In genomic region chr19:55139301-55139700, GRCm38 (mm10) we compare ENCODE assay signal across 14 mouse cellular contexts. TPM values are rescaled to one million over a fixed set of nuclear protein-coding genes. Genes with fewer than 3 reads are reported as not detected.
A peak's percentile ranks its signal among the peaks of the same experiment; 100 is the strongest.
DNase-seq lines count a peak whose midpoint lies in the region; ATAC-seq and TF ChIP-seq lines count a peak whose summit lies in the region.
"Had no signal": no experiment of that assay in that cellular context is flagged by ENCODE, and none has a peak within 500 bp of the region (broad histone marks: within the 10 kb centered on the region; RNA-seq: fewer than 3 reads in every experiment).

No protein-coding gene starts in this region.

- no peaks in the 10 kb centered on the region for H3K9me3 ChIP-seq in liver, postnatal 0 days (ENCODE audit: low read length)
- H3K9me3 ChIP-seq in heart, embryonic 12.5 days (replicated peaks) = no peaks in the 10 kb centered on the region

- H3K27ac ChIP-seq in brown adipose tissue, adult 24 weeks (replicated peaks; ENCODE audit: low read depth, low read length) = peak overlapping the region; percentile 96
- peak overlapping the region; percentile 73 for H3K27ac ChIP-seq in liver, postnatal 0 days (ENCODE audit: low read depth)
- no peak overlapping the region for H3K27ac ChIP-seq in heart, embryonic 12.5 days (ENCODE audit: poor library complexity, severe bottlenecking)
- H3K27ac ChIP-seq: macrophage had no signal

- 44% methylated on average over 7 of the region's 7 CpGs for WGBS in liver, postnatal 0 days (ENCODE audit: insufficient replicate concordance)
- WGBS in heart, embryonic 12.5 days = 76% methylated on average over 7 of the region's 7 CpGs

- no peak overlapping the region for H3K4me2 ChIP-seq in liver, postnatal 0 days (ENCODE audit: low read depth, low read length)
- H3K4me2 ChIP-seq in heart, embryonic 12.5 days = no peak overlapping the region

- no peaks in the 10 kb centered on the region for H3K27me3 ChIP-seq in liver, postnatal 0 days (ENCODE audit: insufficient read depth, low read length)
- H3K27me3 ChIP-seq in heart, embryonic 12.5 days (replicated peaks) = 0 out of 2 replicates have a peak, but pooled peaks cover 3% of the 10 kb centered on the region

- H3K36me3 ChIP-seq in liver, postnatal 0 days (replicated peaks; ENCODE audit: insufficient read depth, low read length) = no peaks in the 10 kb centered on the region
- H3K36me3 ChIP-seq in heart, embryonic 12.5 days = no peaks in the 10 kb centered on the region

- no peak for TF ChIP-seq CTCF in liver, postnatal 0 days (IDR thresholded peaks at IDR 0.05; ENCODE audit: low read depth)

- H3K9ac ChIP-seq in liver, postnatal 0 days (replicated peaks) = no peak overlapping the region
- H3K9ac ChIP-seq in heart, embryonic 12.5 days = no peak overlapping the region

- TF ChIP-seq EP300 in liver, postnatal 0 days (IDR thresholded peaks at IDR 0.05; ENCODE audit: low read depth) = peak; percentile 85

- ATAC-seq in liver, postnatal 0 days = peak; percentile 97
- no peak for ATAC-seq in heart, embryonic 12.5 days (ENCODE audit: insufficient number of reproducible peaks, low FRiP score)
- ATAC-seq: intestine, embryonic 16.5 days had no signal

- no peak overlapping the region for H3K4me3 ChIP-seq in brown adipose tissue, adult 24 weeks (ENCODE audit: insufficient read depth, low read depth, low read length)
- H3K4me3 ChIP-seq in liver, postnatal 0 days (ENCODE audit: low read depth, low read length) = no peak overlapping the region
- no peak overlapping the region for H3K4me3 ChIP-seq in heart, embryonic 12.5 days

- peaks cover 13% of the 10 kb centered on the region for H3K4me1 ChIP-seq in brown adipose tissue, adult 24 weeks (ENCODE audit: control insufficient read depth, insufficient read depth, insufficient read length, low read length)
- peaks cover 31% of the 10 kb centered on the region for H3K4me1 ChIP-seq in liver, postnatal 0 days (ENCODE audit: insufficient read depth)
- H3K4me1 ChIP-seq in heart, embryonic 12.5 days (replicated peaks) = peaks cover 6% of the 10 kb centered on the region

- DNase-seq in urinary bladder, adult 18-20 months (ENCODE audit: low spot score in 2 of 2) = peak; percentile 41 to 64
- DNase-seq in urinary bladder, postnatal 10 days (ENCODE audit: low spot score) = no peak
- peak; percentile 70 for DNase-seq in liver, postnatal 0 days
- peak; percentile 61 to 79 for DNase-seq in urinary bladder, postnatal 36 days (ENCODE audit: low spot score in 2 of 2)
- DNase-seq in right cerebral cortex, postnatal 4 days = no peak
- DNase-seq in layer of hippocampus, postnatal 14 days (ENCODE audit: low spot score in 2 of 2) = no peak
- DNase-seq: cerebellum, postnatal 14 days; heart, postnatal 4 days had no signal

RNA-seq across cellular contexts. Expression of gene Gpam, which starts 12.3 kb away (rescaled TPM):
- 110 and 122 TPM in 2 replicates for polyA plus RNA-seq in brown adipose tissue, adult 24 weeks (2012; ENCODE audit: insufficient read depth, insufficient read length, missing spikeins)
- 19.8 and 24.2 TPM in 2 replicates for polyA plus RNA-seq in liver, postnatal 0 days (2015; fragmentation: Nextera tagmentation; extraction: Ambion mirVana)
- polyA plus RNA-seq in heart, embryonic 12.5 days (2016; fragmentation: Nextera tagmentation; extraction: Ambion mirVana) = 11.9 and 12.8 TPM in 2 replicates
- 10 to 100 TPM; 83.6 to 86.9 TPM for total RNA-seq in layer of hippocampus, postnatal 14 days (2021)

RNA-seq across cellular contexts. Expression of gene Tectb, which starts 41.2 kb away (rescaled TPM):
- not detected in 2 replicates for polyA plus RNA-seq in brown adipose tissue, adult 24 weeks (2012; ENCODE audit: insufficient read depth, insufficient read length, missing spikeins)
- polyA plus RNA-seq in liver, postnatal 0 days (2015; fragmentation: Nextera tagmentation; extraction: Ambion mirVana) = 0.09 and 0.19 TPM in 2 replicates
- not detected in 2 replicates for polyA plus RNA-seq in heart, embryonic 12.5 days (2016; fragmentation: Nextera tagmentation; extraction: Ambion mirVana)
- total RNA-seq in layer of hippocampus, postnatal 14 days (2021) = under 1 TPM; 0.21 to 0.23 TPM
- polyA plus RNA-seq: large intestine, adult 2 months; macrophage; small intestine, adult 2 months had no signal

Comparison
In these comparisons a context has a peak if more than half of its experiments do, and no peak if none do; other contexts are left out.
1. DNase-seq: peak in urinary bladder, adult 18-20 months (2 of 2), liver, postnatal 0 days (single experiment) and urinary bladder, postnatal 36 days (2 of 2); none in urinary bladder, postnatal 10 days (single experiment), right cerebral cortex, postnatal 4 days (single experiment) and layer of hippocampus, postnatal 14 days (0 of 2).